Mouse (Mus musculus) brain, embryonic 14.5 days (tissue): Measurements from ENCODE around the gene Btbd7.
A peak's percentile ranks its signal among the peaks of the same experiment; 100 is the strongest.

Experiments
- CTCF ChIP-seq: fragments of 200-500 bp; IDR thresholded peaks from 2 replicates; pipeline ENCODE4 v1.5.1; 2012; ENCODE audit warnings: inconsistent platforms, mild to moderate bottlenecking, moderate library complexity, borderline replicate concordance; ENCODE audit not compliant: insufficient read depth, insufficient read length; ENCODE audit errors: extremely low read depth
- POLR2A ChIP-seq: fragments of 200-500 bp; IDR thresholded peaks from 2 replicates; pipeline ENCODE4 v1.6.1; 2012; ENCODE audit warnings: mild to moderate bottlenecking, inconsistent platforms, borderline replicate concordance; ENCODE audit not compliant: poor library complexity, insufficient read depth, insufficient read length, severe bottlenecking; ENCODE audit errors: extremely low read depth

DNA sequence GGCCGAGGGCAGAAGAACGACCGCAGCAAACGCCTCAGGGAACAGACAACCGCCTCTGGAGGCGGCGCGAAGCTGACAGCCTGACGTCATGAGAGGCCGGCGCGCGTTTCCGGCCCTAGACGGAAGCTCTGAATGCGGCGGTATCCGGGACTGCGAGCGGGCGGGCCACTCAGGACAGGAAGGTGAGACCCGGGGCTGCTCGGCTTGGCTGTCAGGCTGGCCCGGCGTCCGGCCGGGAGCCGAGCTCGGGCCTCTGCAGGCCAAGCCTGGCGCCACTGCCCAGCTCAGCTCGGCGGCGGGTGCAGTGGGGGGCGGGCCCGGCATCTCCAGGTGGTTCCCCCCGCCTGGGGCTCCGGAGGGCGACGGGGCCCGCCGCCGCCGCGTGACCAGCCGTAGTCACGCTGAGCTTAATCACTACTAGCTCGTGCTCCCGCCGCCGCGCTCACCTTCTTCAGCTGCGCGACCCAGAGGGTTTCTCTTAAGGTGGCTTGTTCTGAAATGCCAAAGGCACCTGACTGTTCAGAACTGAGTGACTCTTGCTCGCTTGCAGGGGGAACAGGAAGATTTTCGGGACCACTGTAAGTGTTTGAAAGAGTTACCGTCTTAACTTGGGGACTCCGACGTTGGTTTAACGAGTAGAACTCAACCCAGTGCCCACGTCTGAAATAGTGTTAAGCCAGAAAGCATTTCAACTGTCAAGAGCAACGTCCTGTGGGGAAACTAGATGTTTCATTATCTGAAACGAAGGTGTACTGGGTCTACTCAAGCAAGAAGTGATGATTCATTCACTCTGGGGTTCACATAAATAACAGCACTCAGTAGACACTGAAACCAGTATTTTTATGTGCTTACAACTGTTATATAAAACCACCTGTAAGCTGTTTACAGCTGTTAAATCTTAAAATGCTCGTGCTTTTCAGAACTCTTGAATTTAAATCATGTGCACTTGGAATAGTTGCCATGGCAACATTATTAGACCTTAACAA, 134.4 kb downstream of the Btbd7 start, which contains the start of the genes Moap1 and Tmem251:
- TF ChIP-seq POLR2A, result peak; percentile 57
- no peak for TF ChIP-seq CTCF
